Mouse (Mus musculus) cerebellum, adult 2 months (tissue): ENCODE data around the gene Dao.

ENCODE experiments used
- CTCF ChIP-seq: fragments of 200-500 bp; IDR thresholded peaks from 2 replicates; pipeline ENCODE4 v1.5.1; 2011; ENCODE audit warnings: low read depth, mild to moderate bottlenecking, control low read depth, low read length, moderate library complexity, borderline replicate concordance; ENCODE audit not compliant: insufficient read depth
- POLR2A ChIP-seq: fragments of 200-500 bp; IDR thresholded peaks from 2 replicates; pipeline ENCODE4 v1.6.1; 2011; ENCODE audit warnings: low read length, control low read depth, borderline replicate concordance; ENCODE audit not compliant: insufficient read depth

- TF ChIP-seq CTCF = no peak
- no peak for TF ChIP-seq POLR2A
These were observed 64.0 kb downstream of the Dao start for GRCm38 (mm10) chr5:114067543-114067942.
